Mouse (Mus musculus) CH12.LX (cell line): ENCODE data around the gene Zyg11a. TPM values are rescaled to one million over a fixed set of nuclear protein-coding genes. Genes with fewer than 3 reads are reported as not detected.

ENCODE experiments used
- DNase-seq: peaks from one replicate; pipeline ENCODE4 v3.0.0-alpha.2; 2013; ENCODE audit errors: extremely low read depth
- H3K27ac ChIP-seq: 2 replicates; pipeline ENCODE4 v1.5.1; 2012; ENCODE audit warnings: low read depth, mild to moderate bottlenecking, control low read depth, moderate library complexity; ENCODE audit not compliant: insufficient read depth
- H3K27me3 ChIP-seq: replicated peaks from 2 replicates; pipeline ENCODE3; 2012; ENCODE audit warnings: inconsistent platforms
- H3K36me3 ChIP-seq, 2 experiments: replicated peaks in 1 of 2; 2 replicates each; pipeline versions ENCODE3 to v1.6.1; 2012; ENCODE audit warnings: inconsistent platforms in 1 of 2, low read length in 1 of 2, mild to moderate bottlenecking in 1 of 2, mixed read lengths in 1 of 2, moderate library complexity in 1 of 2; ENCODE audit not compliant: control insufficient read depth in 1 of 2, insufficient read depth in 1 of 2
- H3K4me1 ChIP-seq, 2 experiments: 2 replicates each; pipeline ENCODE4 v1.6.1; 2012; ENCODE audit warnings: inconsistent platforms in 1 of 2, moderate library complexity in 1 of 2; ENCODE audit not compliant: insufficient read depth in 2 of 2, control insufficient read depth in 1 of 2
- H3K4me2 ChIP-seq: 2 replicates; pipeline ENCODE4 v1.6.1; 2012; ENCODE audit warnings: low read depth, mild to moderate bottlenecking, control low read depth; ENCODE audit not compliant: poor library complexity, insufficient read depth, severe bottlenecking
- H3K4me3 ChIP-seq, 3 experiments: fragments of 150-350 bp in 1 of 3; sonication (generic) in 1 of 3; replicated peaks in 1 of 3; 2 replicates each; pipeline versions ENCODE3 to v1.5.1; 2011 to 2012; ENCODE audit warnings: low read depth in 2 of 3, low read length in 2 of 3, mild to moderate bottlenecking in 2 of 3, moderate library complexity in 2 of 3, control low read depth in 1 of 3, improper control_type of control experiment in 1 of 3, inconsistent platforms in 1 of 3, mixed read lengths in 1 of 3; ENCODE audit not compliant: poor library complexity in 1 of 3
- H3K79me2 ChIP-seq: replicated peaks from 2 replicates; pipeline ENCODE4 v1.6.1; 2012; ENCODE audit warnings: mild to moderate bottlenecking, moderate library complexity; ENCODE audit not compliant: control insufficient read depth, poor library complexity, insufficient read depth, severe bottlenecking; ENCODE audit errors: extremely low read depth
- H3K9ac ChIP-seq: 2 replicates; pipeline ENCODE4 v1.6.1; 2012; ENCODE audit warnings: low read depth, mild to moderate bottlenecking, control low read depth, moderate library complexity; ENCODE audit not compliant: insufficient read depth
- H3K9me3 ChIP-seq: replicated peaks from 2 replicates; pipeline ENCODE3; 2012; ENCODE audit warnings: low read length, inconsistent platforms, mixed read lengths
- CHD1 ChIP-seq: IDR thresholded peaks from 2 replicates; pipeline ENCODE4 v1.6.1; 2012; ENCODE audit warnings: low read depth, low read length, improper control_type of control experiment, inconsistent platforms
- CTCF ChIP-seq, 2 experiments: IDR thresholded peaks in 1 of 2; conservative IDR thresholded peaks in 1 of 2; 2 replicates each; pipeline ENCODE4 v1.5.1; 2011 to 2012; ENCODE audit warnings: low read depth in 2 of 2, low read length in 2 of 2, improper control_type of control experiment in 1 of 2, inconsistent platforms in 1 of 2, mild to moderate bottlenecking in 1 of 2, moderate library complexity in 1 of 2
- ELF1 ChIP-seq: IDR thresholded peaks from 2 replicates; pipeline ENCODE4 v1.6.1; 2014; ENCODE audit warnings: low read depth, mild to moderate bottlenecking, inconsistent platforms, low read length, improper control_type of control experiment
- EP300 ChIP-seq: IDR thresholded peaks from 2 replicates; pipeline ENCODE4 v1.6.1; 2011; ENCODE audit warnings: low read length, improper control_type of control experiment
- ETS1 ChIP-seq: conservative IDR thresholded peaks from 2 replicates; pipeline ENCODE4 v1.6.1; 2012; ENCODE audit warnings: low read depth, mild to moderate bottlenecking, inconsistent platforms, low read length, improper control_type of control experiment, moderate library complexity
- HCFC1 ChIP-seq: IDR thresholded peaks from 2 replicates; pipeline ENCODE4 v1.6.1; 2012; ENCODE audit warnings: low read depth, mild to moderate bottlenecking, inconsistent platforms, low read length, improper control_type of control experiment
- JUND ChIP-seq: conservative IDR thresholded peaks from 2 replicates; pipeline ENCODE4 v1.6.1; 2011; ENCODE audit warnings: low read depth, low read length, improper control_type of control experiment
- MAX ChIP-seq: IDR thresholded peaks from 2 replicates; pipeline ENCODE4 v1.6.1; 2011; ENCODE audit warnings: low read length, improper control_type of control experiment
- MEF2A ChIP-seq: IDR thresholded peaks from 2 replicates; pipeline ENCODE4 v1.6.1; 2014; ENCODE audit warnings: low read depth, mild to moderate bottlenecking, inconsistent platforms, low read length, improper control_type of control experiment, borderline replicate concordance
- MYC ChIP-seq: IDR thresholded peaks from 2 replicates; pipeline ENCODE4 v1.6.1; 2011; ENCODE audit warnings: low read depth, mild to moderate bottlenecking, improper control_type of control experiment, low read length
- NRF1 ChIP-seq: IDR thresholded peaks from 2 replicates; pipeline ENCODE4 v1.6.1; 2014; ENCODE audit warnings: low read depth, mild to moderate bottlenecking, inconsistent platforms, low read length, improper control_type of control experiment, moderate library complexity
- PAX5 ChIP-seq: IDR thresholded peaks from 2 replicates; pipeline ENCODE4 v1.6.1; 2012; ENCODE audit warnings: low read length, inconsistent platforms, mixed read lengths
- POLR2A ChIP-seq: IDR thresholded peaks from 2 replicates; pipeline ENCODE4 v1.6.1; 2011; ENCODE audit warnings: low read depth, mild to moderate bottlenecking, improper control_type of control experiment, low read length
- RCOR1 ChIP-seq: conservative IDR thresholded peaks from 2 replicates; pipeline ENCODE4 v1.6.1; 2012; ENCODE audit warnings: low read depth, mild to moderate bottlenecking, inconsistent platforms, low read length, improper control_type of control experiment
- SIN3A ChIP-seq: IDR thresholded peaks from 2 replicates; pipeline ENCODE4 v1.6.1; 2012; ENCODE audit warnings: low read length, improper control_type of control experiment, inconsistent platforms
- SMC3 ChIP-seq: IDR thresholded peaks from 2 replicates; pipeline ENCODE4 v1.6.1; 2011; ENCODE audit warnings: low read depth, low read length, improper control_type of control experiment
- TBP ChIP-seq: conservative IDR thresholded peaks from 2 replicates; pipeline ENCODE4 v1.6.1; 2011; ENCODE audit warnings: low read depth, low read length, improper control_type of control experiment
- TCF12 ChIP-seq: IDR thresholded peaks from 2 replicates; pipeline ENCODE4 v1.6.1; 2014; ENCODE audit warnings: low read depth, mild to moderate bottlenecking, inconsistent platforms, low read length, improper control_type of control experiment
- UBTF ChIP-seq: IDR thresholded peaks from 2 replicates; pipeline ENCODE4 v1.6.1; 2012; ENCODE audit warnings: low read depth, mild to moderate bottlenecking, inconsistent platforms, low read length, improper control_type of control experiment, moderate library complexity
- USF1 ChIP-seq: IDR thresholded peaks from 2 replicates; pipeline ENCODE4 v1.6.1; 2014; ENCODE audit warnings: low read depth, mild to moderate bottlenecking, inconsistent platforms, low read length, improper control_type of control experiment
- dilution Hi-C: fragments of 300-500 bp; cut with MboI; formaldehyde crosslinking; loops from 2 replicates; pipeline ENCODE4 v1.14.3; 2020; ENCODE audit warnings: low sequenced_read_pairs; ENCODE audit not compliant: extremely low pct_unique_long_range_greater_than_20kb, extremely low pct_ligation_motif_present
- in situ Hi-C: fragments of 300-500 bp; cut with MboI; formaldehyde crosslinking; loops from 3 replicates; pipeline ENCODE4 v1.14.3; 2019; ENCODE audit warnings: low sequenced_read_pairs, low pct_ligation_motif_present, low pct_unique_long_range_greater_than_20kb, mixed read lengths
- polyA plus RNA-seq: library from polyadenylated mRNA; unstranded; fragments of >175 nt; gene quantifications from 2 replicates; pipeline ENCODE4 v1.2.1, GENCODE M21; 2012; ENCODE audit warnings: low read depth; ENCODE audit not compliant: insufficient read length
- total RNA-seq, 2 experiments: library from RNA; depleted of rRNA; stranded (reverse); fragments of 300-350 nt in 1 of 2; fragments of >200 nt in 1 of 2; gene quantifications; 2 replicates each; pipeline ENCODE4 v1.2.3; 2012 to 2014

Zyg11a gene
- total and polyA plus RNA-seq, 3 experiments: not detected

DNA sequence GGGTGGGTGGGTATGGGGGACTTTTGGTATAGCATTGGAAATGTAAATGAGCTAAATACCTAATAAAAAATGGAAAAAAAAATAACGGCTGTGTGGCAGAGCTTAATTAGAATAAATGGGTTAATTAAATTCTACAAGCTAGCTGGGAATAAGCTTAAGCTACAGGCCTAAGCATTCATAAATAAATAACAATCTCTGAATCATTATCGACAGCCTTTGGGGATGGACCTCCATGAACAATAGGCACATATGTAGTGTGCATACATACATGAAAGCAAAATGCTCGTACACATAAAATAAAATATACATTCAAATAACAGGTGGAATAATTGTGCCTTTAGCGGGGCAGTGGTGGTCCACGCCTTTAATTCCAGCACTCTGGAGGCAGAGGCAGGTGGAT is 4.7 kb upstream of the Zyg11a start:
- Histone ChIP-seq H3K4me2 (no peak overlapping the region), H3K4me1 (peaks cover 0 to 22% of the 10 kb centered on the region in 2 experiments; a peak in 2 of 4 replicates), H3K79me2 (no peaks in the 10 kb centered on the region), H3K9ac (no peak overlapping the region), H3K27ac (no peak overlapping the region), H3K9me3 (no peaks in the 10 kb centered on the region), H3K36me3 (no peaks in the 10 kb centered on the region), H3K27me3 (no peaks in the 10 kb centered on the region), H3K4me3 (no peak overlapping the region)
- TF ChIP-seq JUND (no peak), USF1 (no peak), ETS1 (no peak), TCF12 (no peak), MEF2A (no peak), CTCF (conservative IDR thresholded peaks at IDR 0.05 in 1 of 2, IDR thresholded peaks at IDR 0.05 in 1 of 2; ENCODE audit: low read depth in 2 of 2, low read length in 2 of 2) (no peak), MAX (no peak), SMC3 (no peak), EP300 (no peak), ELF1 (no peak), CHD1 (no peak)
- dilution Hi-C loops: no loop called here
- in situ Hi-C loops: no loop called here
- DNase-seq: no peak

GRCm38 (mm10) chr4:108219019-108219418 is 1.2 kb upstream of the Zyg11a start:
- no peak for DNase-seq
- Histone ChIP-seq H3K4me3 (no peak overlapping the region), H3K36me3 (no peaks in the 10 kb centered on the region), H3K9me3 (no peaks in the 10 kb centered on the region), H3K4me1 (peaks cover 0 to 3% of the 10 kb centered on the region in 2 experiments; a peak in 1 of 4 replicates), H3K79me2 (no peaks in the 10 kb centered on the region), H3K4me2 (no peak overlapping the region), H3K27me3 (no peaks in the 10 kb centered on the region), H3K27ac (no peak overlapping the region), H3K9ac (no peak overlapping the region)
- in situ Hi-C loops: no loop called here
- dilution Hi-C loops: no loop called here
- TF ChIP-seq POLR2A (no peak), TBP (no peak), SIN3A (no peak)

- dilution Hi-C loops: no loop called here
- Histone ChIP-seq H3K27ac (no peak overlapping the region), H3K27me3 (no peaks in the 10 kb centered on the region), H3K36me3 (no peaks in the 10 kb centered on the region), H3K9ac (no peak overlapping the region), H3K4me2 (no peak overlapping the region), H3K4me1 (no peaks in the 10 kb centered on the region), H3K79me2 (no peaks in the 10 kb centered on the region), H3K9me3 (no peaks in the 10 kb centered on the region), H3K4me3 (no peak overlapping the region)
- TF ChIP-seq ETS1: no peak
- no peak for TF ChIP-seq MAX
- TF ChIP-seq HCFC1: no peak
- TF ChIP-seq UBTF: no peak
- TF ChIP-seq NRF1: no peak
- TF ChIP-seq RCOR1: no peak
- no peak for TF ChIP-seq MYC
- TF ChIP-seq PAX5: no peak
- DNase-seq: no peak
- in situ Hi-C loops: no loop called here
Measured at GRCm38 (mm10) chr4:108213023-108213422, 4.8 kb downstream of the Zyg11a start.
